Mouse (Mus musculus) forebrain, embryonic 10.5 days (tissue): ENCODE measurements around the gene Slc16a2. TPM values are rescaled to one million over a fixed set of nuclear protein-coding genes. Genes with fewer than 3 reads are reported as not detected.

ENCODE experiments used
- DNase-seq: peaks from one replicate; pipeline ENCODE4 v3.0.0-alpha.2; 2017; ENCODE audit warnings: low spot score; ENCODE audit errors: extremely low spot score
- H3K27ac ChIP-seq: fragments of 300-500 bp; sonication (generic); 2 replicates; pipeline ENCODE4 v1.5.1; 2016; ENCODE audit warnings: mild to moderate bottlenecking
- H3K27me3 ChIP-seq: fragments of 300-500 bp; sonication (generic); 2 replicates; pipeline ENCODE4 v1.6.1; 2016; ENCODE audit warnings: mild to moderate bottlenecking; ENCODE audit not compliant: poor library complexity, severe bottlenecking
- H3K36me3 ChIP-seq: fragments of 300-500 bp; sonication (generic); replicated peaks from 2 replicates; pipeline ENCODE4 v1.6.1; 2016; ENCODE audit warnings: mild to moderate bottlenecking, moderate library complexity
- H3K4me1 ChIP-seq: fragments of 300-500 bp; sonication (generic); 2 replicates; pipeline ENCODE4 v1.6.1; 2016
- H3K4me3 ChIP-seq: fragments of 300-500 bp; sonication (generic); 2 replicates; pipeline ENCODE4 v1.5.1; 2016; ENCODE audit warnings: mild to moderate bottlenecking, moderate library complexity
- H3K9me3 ChIP-seq: fragments of 300-500 bp; sonication (generic); 2 replicates; pipeline ENCODE4 v1.6.1; 2016; ENCODE audit warnings: mild to moderate bottlenecking, moderate library complexity
- WGBS: fragments of 180-500 bp; shearing (Covaris S2); methylation state at CpG from one replicate; pipeline ENCODE4 v1.1.7; 2016; 5-methylcytosine and 5-hydroxymethylcytosine counted together
- polyA plus RNA-seq: library from polyadenylated mRNA; unstranded; fragments of >200 nt; fragmentation: Nextera tagmentation; extraction: Ambion mirVana; gene quantifications from 2 replicates; pipeline ENCODE4 v1.2.1, GENCODE M21; 2016

Gene Slc16a2
- polyA plus RNA-seq, 1 experiment from 2014 or later, result 18.0 TPM

- Histone ChIP-seq H3K4me3 (no peak overlapping the region), H3K36me3 (no peaks in the 10 kb centered on the region), H3K4me1 (no peaks in the 10 kb centered on the region), H3K9me3 (no peaks in the 10 kb centered on the region), H3K27me3 (peaks cover 100% of the 10 kb centered on the region), H3K27ac (no peak overlapping the region)
- WGBS, result 89% methylated on average over 5 of the region's 5 CpGs
- no peak for DNase-seq
Measured at GRCm38 (mm10) chrX:103795506-103795905, 26.3 kb downstream of the Slc16a2 start.

GRCm38 (mm10) chrX:103791329-103791728 is 30.5 kb downstream of the Slc16a2 start:
- Histone ChIP-seq H3K36me3 (no peaks in the 10 kb centered on the region), H3K27me3 (peaks cover 99% of the 10 kb centered on the region), H3K27ac (no peak overlapping the region), H3K4me3 (no peak overlapping the region), H3K9me3 (no peaks in the 10 kb centered on the region), H3K4me1 (no peaks in the 10 kb centered on the region)
- DNase-seq, result no peak
- 84% methylated on average over 2 of the region's 2 CpGs for WGBS

DNA sequence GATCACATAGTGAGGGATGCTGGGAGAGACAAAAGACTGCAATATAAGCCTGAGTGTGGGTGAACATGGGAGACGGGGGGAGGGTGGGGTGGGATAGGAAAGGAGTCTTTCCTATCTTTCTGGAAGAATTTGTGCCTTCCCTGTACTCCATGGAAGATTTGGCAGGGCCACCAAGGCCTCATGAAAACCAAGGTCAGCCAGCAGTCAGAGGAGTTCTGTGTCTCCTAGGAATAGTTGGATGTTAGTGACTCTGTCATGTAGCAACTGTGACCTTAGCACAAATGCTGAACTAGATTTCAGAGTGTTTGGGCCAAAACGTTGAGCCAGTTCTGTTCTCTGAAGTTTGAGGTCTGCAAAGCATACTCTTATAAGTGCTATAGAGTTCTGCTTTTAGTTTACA is 36.1 kb downstream of the Slc16a2 start:
- H3K36me3 ChIP-seq, result no peaks in the 10 kb centered on the region
- DNase-seq, result no peak
- no peaks in the 10 kb centered on the region for H3K9me3 ChIP-seq
- peaks cover 99% of the 10 kb centered on the region for H3K27me3 ChIP-seq
- 69% methylated on average over 2 of the region's 2 CpGs for WGBS
- H3K4me1 ChIP-seq, result no peaks in the 10 kb centered on the region
- no peak overlapping the region for H3K4me3 ChIP-seq
- no peak overlapping the region for H3K27ac ChIP-seq

DNA sequence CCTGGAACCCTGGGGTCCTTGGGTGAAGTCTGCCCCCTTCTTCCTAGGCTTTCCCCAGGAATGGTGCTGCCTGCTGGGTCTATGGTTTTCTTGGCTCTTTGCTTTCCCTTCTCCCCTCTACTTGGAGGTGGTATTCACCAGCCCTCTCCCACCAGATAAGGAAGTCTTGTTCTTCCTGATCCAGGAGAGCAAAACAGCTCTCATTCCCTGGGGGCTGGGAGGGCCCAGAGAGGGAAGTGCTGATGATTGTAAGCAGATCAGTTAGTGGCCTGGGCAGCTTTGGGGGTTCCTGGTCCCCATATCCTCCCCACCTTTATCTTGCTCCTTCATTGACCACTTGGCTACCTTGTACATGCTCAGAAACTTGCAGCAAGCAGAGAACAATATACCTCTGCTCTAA is 45.4 kb downstream of the Slc16a2 start:
- Histone ChIP-seq H3K27ac (no peak overlapping the region), H3K27me3 (peaks cover 96% of the 10 kb centered on the region), H3K36me3 (no peaks in the 10 kb centered on the region), H3K4me1 (no peaks in the 10 kb centered on the region), H3K9me3 (no peaks in the 10 kb centered on the region), H3K4me3 (no peak overlapping the region)
- DNase-seq, result no peak

- Histone ChIP-seq H3K27ac (no peak overlapping the region), H3K27me3 (peaks cover 85% of the 10 kb centered on the region), H3K36me3 (no peaks in the 10 kb centered on the region), H3K4me1 (peaks cover 17% of the 10 kb centered on the region), H3K9me3 (no peaks in the 10 kb centered on the region), H3K4me3 (no peak overlapping the region)
- DNase-seq, result no peak
- 93% methylated on average over 1 of the region's 1 CpGs for WGBS
Measured at GRCm38 (mm10) chrX:103746197-103746596, 75.6 kb downstream of the Slc16a2 start.

DNA sequence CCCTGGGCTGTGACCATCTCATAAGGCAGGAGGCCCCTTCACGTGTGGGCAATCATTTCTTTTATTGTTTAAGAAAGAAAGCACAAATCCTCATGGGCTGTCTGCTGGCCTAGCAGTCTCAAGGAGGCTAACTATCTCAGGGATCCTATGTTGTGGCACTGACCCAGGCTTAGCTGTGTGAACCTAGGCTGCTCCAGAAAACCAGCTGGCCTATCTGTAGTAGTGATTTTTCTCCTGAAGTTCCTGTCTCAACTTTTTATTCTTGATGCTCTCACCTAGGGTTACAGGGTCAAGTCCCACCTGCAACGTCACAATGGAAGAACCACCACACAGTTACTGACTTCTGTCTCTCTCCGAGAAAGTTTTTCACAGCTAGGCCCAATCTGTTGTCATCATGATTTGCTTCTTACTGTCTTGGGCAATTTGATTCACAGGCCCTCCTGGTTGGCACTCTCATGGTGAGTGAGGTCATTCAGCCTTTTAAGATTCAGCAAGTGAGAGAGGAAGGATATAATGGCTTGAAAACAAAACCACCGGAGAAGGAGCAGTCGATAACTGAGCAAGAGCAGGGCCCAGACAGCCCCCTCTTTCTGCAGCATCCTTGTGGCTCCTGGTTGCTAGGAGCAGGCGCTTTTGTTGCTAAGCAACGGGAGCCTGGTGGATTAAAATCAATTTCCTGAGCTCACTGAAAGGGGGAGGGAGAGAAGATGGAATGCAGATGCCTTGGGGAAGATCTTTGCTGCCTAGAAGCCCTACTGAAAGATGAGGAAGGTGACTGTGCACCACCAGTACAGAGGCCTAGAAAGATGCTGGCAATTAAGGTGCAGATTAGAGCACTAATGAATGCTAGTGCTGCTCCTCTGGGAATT is 77.4 kb downstream of the Slc16a2 start:
- H3K4me3 ChIP-seq, result no peak overlapping the region
- H3K36me3 ChIP-seq, result no peaks in the 10 kb centered on the region
- peaks cover 90% of the 10 kb centered on the region for H3K27me3 ChIP-seq
- H3K4me1 ChIP-seq, result peaks cover 17% of the 10 kb centered on the region
- WGBS, result 47% methylated on average over 7 of the region's 7 CpGs
- peak overlapping the region; percentile 66 for H3K27ac ChIP-seq
- no peaks in the 10 kb centered on the region for H3K9me3 ChIP-seq
- DNase-seq, result peak; percentile 67

GRCm38 (mm10) chrX:103742057-103742315 is 79.8 kb downstream of the Slc16a2 start:
- 86% methylated on average over 2 of the region's 2 CpGs for WGBS
- peaks cover 17% of the 10 kb centered on the region for H3K4me1 ChIP-seq
- DNase-seq, result no peak
- H3K9me3 ChIP-seq, result no peaks in the 10 kb centered on the region
- no peak overlapping the region for H3K4me3 ChIP-seq
- no peaks in the 10 kb centered on the region for H3K36me3 ChIP-seq
- no peak overlapping the region for H3K27ac ChIP-seq
- H3K27me3 ChIP-seq, result peaks cover 91% of the 10 kb centered on the region

- Histone ChIP-seq H3K9me3 (no peaks in the 10 kb centered on the region), H3K4me3 (no peak overlapping the region), H3K4me1 (peaks cover 19% of the 10 kb centered on the region), H3K36me3 (no peaks in the 10 kb centered on the region), H3K27ac (no peak overlapping the region), H3K27me3 (peaks cover 91% of the 10 kb centered on the region)
- WGBS, result 79% methylated on average over 7 of the region's 13 CpGs
- DNase-seq, result no peak
Measured at GRCm38 (mm10) chrX:103741215-103742056, 80.3 kb downstream of the Slc16a2 start.

- DNase-seq, result no peak
- H3K9me3 ChIP-seq, result no peaks in the 10 kb centered on the region
- H3K36me3 ChIP-seq, result no peaks in the 10 kb centered on the region
- H3K4me3 ChIP-seq, result no peak overlapping the region
- H3K27me3 ChIP-seq, result peaks cover 99% of the 10 kb centered on the region
- H3K27ac ChIP-seq, result no peak overlapping the region
- 85% methylated on average over 7 of the region's 7 CpGs for WGBS
- H3K4me1 ChIP-seq, result peaks cover 11% of the 10 kb centered on the region; the same call in 1 of the 2 replicates
Measured at GRCm38 (mm10) chrX:103734041-103734625, 87.7 kb downstream of the Slc16a2 start.

DNA sequence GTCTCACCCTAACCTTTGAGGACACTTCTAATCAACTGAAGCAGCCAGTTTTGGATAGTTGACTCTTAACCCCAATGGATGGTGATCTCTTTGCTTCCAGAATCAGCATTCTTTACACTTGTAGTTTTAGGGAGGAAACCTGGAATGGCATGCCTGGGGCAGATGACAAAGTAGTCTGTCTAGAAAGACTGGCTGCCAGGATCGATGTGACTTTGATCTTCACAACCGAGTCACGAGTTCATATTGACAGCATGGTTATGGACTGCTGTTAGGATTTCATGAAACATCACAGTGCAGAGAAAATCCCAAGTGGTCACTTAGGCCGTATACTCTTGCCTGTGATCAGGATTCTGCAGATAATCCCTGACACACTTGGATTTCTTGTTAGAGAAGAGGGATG is 88.7 kb downstream of the Slc16a2 start:
- no peak for DNase-seq
- no peak overlapping the region for H3K27ac ChIP-seq
- 86% methylated on average over 4 of the region's 4 CpGs for WGBS

DNA sequence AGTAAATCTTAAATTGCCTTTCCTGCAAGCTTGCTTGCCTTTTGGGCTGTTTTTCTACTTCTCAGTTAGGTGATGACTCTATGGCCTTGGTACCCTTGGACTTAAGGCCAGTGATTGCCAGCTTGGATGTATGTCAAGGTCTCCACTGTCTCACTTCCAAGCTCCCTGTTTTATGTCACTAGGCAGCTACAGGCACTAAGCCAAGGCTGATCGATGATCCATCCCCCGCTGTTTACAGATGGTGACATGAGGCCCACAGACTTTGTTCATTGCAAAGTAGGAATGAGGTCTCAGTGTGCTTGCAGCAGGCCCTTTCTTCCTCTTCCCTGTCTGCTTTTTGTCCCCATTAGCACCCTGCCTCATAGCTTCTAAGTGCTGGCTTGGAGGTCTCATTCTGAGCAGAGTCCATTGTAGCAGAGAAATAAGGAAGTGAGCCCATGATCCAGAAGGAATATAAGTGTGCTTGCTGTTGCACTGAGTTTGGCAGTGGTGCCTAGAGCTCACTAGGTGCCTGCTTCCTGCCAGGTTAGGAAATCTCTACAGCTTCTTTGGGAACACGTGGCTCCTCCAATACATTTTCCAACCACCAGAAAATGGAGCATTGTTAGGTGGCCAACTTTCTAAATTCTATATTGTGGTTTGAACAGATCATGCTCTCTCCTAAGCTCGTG is 89.6 kb downstream of the Slc16a2 start:
- Histone ChIP-seq H3K4me3 (no peak overlapping the region), H3K27ac (no peak overlapping the region), H3K36me3 (no peaks in the 10 kb centered on the region), H3K9me3 (no peaks in the 10 kb centered on the region), H3K27me3 (peaks cover 96% of the 10 kb centered on the region), H3K4me1 (peaks cover 11% of the 10 kb centered on the region; the same call in 1 of the 2 replicates)
- DNase-seq, result no peak
- WGBS, result 77% methylated on average over 4 of the region's 4 CpGs

More for the DNA sequence above, 88.7 kb downstream of the Slc16a2 start:
- H3K36me3 ChIP-seq, result no peaks in the 10 kb centered on the region
- H3K9me3 ChIP-seq, result no peaks in the 10 kb centered on the region
- H3K4me1 ChIP-seq, result peaks cover 11% of the 10 kb centered on the region; the same call in 1 of the 2 replicates
- H3K4me3 ChIP-seq, result no peak overlapping the region
- peaks cover 99% of the 10 kb centered on the region for H3K27me3 ChIP-seq

DNA sequence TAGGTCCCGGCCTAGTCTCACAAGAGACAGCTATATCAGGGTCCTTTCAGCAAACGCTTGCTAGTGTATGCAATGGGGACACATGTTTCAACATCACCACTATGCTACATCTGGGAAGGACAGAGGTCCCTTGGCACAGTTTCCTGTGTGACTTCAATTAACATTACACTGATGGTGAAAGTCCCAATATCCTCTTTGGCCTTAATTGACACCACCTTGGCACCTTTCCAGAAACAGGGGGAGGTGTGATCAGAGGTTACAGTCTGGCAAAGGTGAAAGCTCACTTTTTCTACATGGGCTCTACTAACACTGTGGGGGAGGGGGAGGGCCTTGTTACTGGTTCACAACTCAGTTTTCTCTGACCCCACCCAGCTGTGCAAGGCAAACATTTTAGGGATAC is 99.3 kb downstream of the Slc16a2 start:
- Histone ChIP-seq H3K36me3 (no peaks in the 10 kb centered on the region), H3K27me3 (peaks cover 100% of the 10 kb centered on the region), H3K4me1 (peaks cover 18% of the 10 kb centered on the region), H3K9me3 (no peaks in the 10 kb centered on the region), H3K27ac (no peak overlapping the region), H3K4me3 (no peak overlapping the region)
- no peak for DNase-seq
- WGBS, result 94% methylated on average over 2 of the region's 2 CpGs
